Mouse (Mus musculus): ENCODE results near the gene Heatr3. TPM values are rescaled to one million over a fixed set of nuclear protein-coding genes. Genes with fewer than 3 reads are reported as not detected.

Heatr3 gene
- 42.0 and 47.0 TPM in 2 replicates for polyA plus RNA-seq (2016; fragmentation: Nextera tagmentation; extraction: Ambion mirVana)

- Histone ChIP-seq H3K36me3 (peaks cover 74% of the 10 kb centered on the region), H3K4me3 (peak within 1 kb of the TSS; percentile 89), H3K9me3 (no peaks in the 10 kb centered on the region), H3K4me1 (replicated peaks) (peaks cover 18% of the 10 kb centered on the region), H3K27me3 (ENCODE audit: insufficient read depth, poor library complexity, severe bottlenecking) (no peaks in the 10 kb centered on the region), H3K27ac (peak within 1 kb of the TSS; percentile 90)
- under 1% methylated on average over 79 of the region's 79 CpGs for WGBS
- peak; percentile 96 for DNase-seq (ENCODE audit: low spot score)
These were observed at the start of gene Heatr3 for GRCm38 (mm10) chr8:88137748-88138484. Gene Heatr3, plus strand, starts transcription at chr8:88137855.

GRCm38 (mm10) chr8:88088006-88088405 is 49.6 kb upstream of the Heatr3 start:
- Histone ChIP-seq H3K4me3 (no peak overlapping the region), H3K36me3 (no peaks in the 10 kb centered on the region), H3K27ac (no peak overlapping the region), H3K27me3 (ENCODE audit: insufficient read depth, poor library complexity, severe bottlenecking) (no peaks in the 10 kb centered on the region), H3K9me3 (no peaks in the 10 kb centered on the region), H3K4me1 (replicated peaks) (no peaks in the 10 kb centered on the region)
- no peak for DNase-seq (ENCODE audit: low spot score)

GRCm38 (mm10) chr8:88091661-88092060 is 46.0 kb upstream of the Heatr3 start:
- Histone ChIP-seq H3K36me3 (no peaks in the 10 kb centered on the region), H3K4me3 (no peak overlapping the region), H3K9me3 (no peaks in the 10 kb centered on the region), H3K27ac (no peak overlapping the region), H3K4me1 (replicated peaks) (no peaks in the 10 kb centered on the region), H3K27me3 (ENCODE audit: insufficient read depth, poor library complexity, severe bottlenecking) (no peaks in the 10 kb centered on the region)
- DNase-seq (ENCODE audit: low spot score): no peak
- 89% methylated on average over 2 of the region's 2 CpGs for WGBS

GRCm38 (mm10) chr8:88093367-88093766 is 44.3 kb upstream of the Heatr3 start:
- Histone ChIP-seq H3K27me3 (ENCODE audit: insufficient read depth, poor library complexity, severe bottlenecking) (no peaks in the 10 kb centered on the region), H3K4me1 (replicated peaks) (no peaks in the 10 kb centered on the region), H3K36me3 (no peaks in the 10 kb centered on the region), H3K4me3 (no peak overlapping the region), H3K27ac (no peak overlapping the region), H3K9me3 (no peaks in the 10 kb centered on the region)
- peak; percentile 7 for DNase-seq (ENCODE audit: low spot score)
- WGBS: 67% methylated on average over 4 of the region's 4 CpGs

- Histone ChIP-seq H3K9me3 (no peaks in the 10 kb centered on the region), H3K4me3 (no peak overlapping the region), H3K27ac (no peak overlapping the region), H3K4me1 (replicated peaks) (no peaks in the 10 kb centered on the region), H3K27me3 (ENCODE audit: insufficient read depth, poor library complexity, severe bottlenecking) (no peaks in the 10 kb centered on the region), H3K36me3 (no peaks in the 10 kb centered on the region)
- 83% methylated on average over 4 of the region's 4 CpGs for WGBS
- no peak for DNase-seq (ENCODE audit: low spot score)
These were observed 38.8 kb upstream of the Heatr3 start for GRCm38 (mm10) chr8:88098856-88099255.

- 2% methylated on average over 1 of the region's 1 CpGs for WGBS
- no peaks in the 10 kb centered on the region for H3K4me1 ChIP-seq (replicated peaks)
- no peaks in the 10 kb centered on the region for H3K9me3 ChIP-seq
- H3K36me3 ChIP-seq: no peaks in the 10 kb centered on the region
- H3K4me3 ChIP-seq: no peak overlapping the region
- DNase-seq (ENCODE audit: low spot score): peak; percentile 58
- no peak overlapping the region for H3K27ac ChIP-seq
- no peaks in the 10 kb centered on the region for H3K27me3 ChIP-seq (ENCODE audit: insufficient read depth, poor library complexity, severe bottlenecking)
These were observed 38.1 kb upstream of the Heatr3 start for GRCm38 (mm10) chr8:88099526-88099925.

GRCm38 (mm10) chr8:88109241-88109640 is 28.4 kb upstream of the Heatr3 start:
- no peak overlapping the region for H3K27ac ChIP-seq
- WGBS: 92% methylated on average over 4 of the region's 4 CpGs
- H3K9me3 ChIP-seq: no peaks in the 10 kb centered on the region
- H3K27me3 ChIP-seq (ENCODE audit: insufficient read depth, poor library complexity, severe bottlenecking): no peaks in the 10 kb centered on the region
- H3K4me3 ChIP-seq: no peak overlapping the region
- no peaks in the 10 kb centered on the region for H3K4me1 ChIP-seq (replicated peaks)
- no peak for DNase-seq (ENCODE audit: low spot score)
- no peaks in the 10 kb centered on the region for H3K36me3 ChIP-seq

- H3K27ac ChIP-seq: peak within 1 kb of the TSS; percentile 96
These were observed 19.1 kb upstream of the Heatr3 start, which contains the start of gene Cnep1r1 for GRCm38 (mm10) chr8:88118456-88119036. Gene Cnep1r1, plus strand, starts transcription at chr8:88118769.

GRCm38 (mm10) chr8:88119076-88119475 is 18.6 kb upstream of the Heatr3 start:
- peak overlapping the region; percentile 96 for H3K27ac ChIP-seq
- H3K36me3 ChIP-seq: peaks cover 37% of the 10 kb centered on the region
- no peak for DNase-seq (ENCODE audit: low spot score)
- H3K4me1 ChIP-seq (replicated peaks): peaks cover 10% of the 10 kb centered on the region
- peak overlapping the region; percentile 98 for H3K4me3 ChIP-seq
- 2% methylated on average over 11 of the region's 11 CpGs for WGBS
- no peaks in the 10 kb centered on the region for H3K9me3 ChIP-seq
- no peaks in the 10 kb centered on the region for H3K27me3 ChIP-seq (ENCODE audit: insufficient read depth, poor library complexity, severe bottlenecking)

More at GRCm38 (mm10) chr8:88118456-88119036, 19.1 kb upstream of the Heatr3 start, which contains the start of gene Cnep1r1:
- DNase-seq (ENCODE audit: low spot score): peak; percentile 93
- no peaks in the 10 kb centered on the region for H3K9me3 ChIP-seq
- no peaks in the 10 kb centered on the region for H3K27me3 ChIP-seq (ENCODE audit: insufficient read depth, poor library complexity, severe bottlenecking)
- H3K4me1 ChIP-seq (replicated peaks): peaks cover 10% of the 10 kb centered on the region
- under 1% methylated on average over 48 of the region's 49 CpGs for WGBS
- H3K4me3 ChIP-seq: peak within 1 kb of the TSS; percentile 98
- H3K36me3 ChIP-seq: peaks cover 33% of the 10 kb centered on the region

- Histone ChIP-seq H3K36me3 (peaks cover 92% of the 10 kb centered on the region), H3K4me3 (no peak overlapping the region), H3K27ac (no peak overlapping the region), H3K9me3 (no peaks in the 10 kb centered on the region), H3K4me1 (replicated peaks) (0 out of 2 replicates have a peak, but pooled peaks cover 3% of the 10 kb centered on the region), H3K27me3 (ENCODE audit: insufficient read depth, poor library complexity, severe bottlenecking) (no peaks in the 10 kb centered on the region)
- DNase-seq (ENCODE audit: low spot score): no peak
- 94% methylated on average over 2 of the region's 2 CpGs for WGBS
These were observed 12.8 kb upstream of the Heatr3 start for GRCm38 (mm10) chr8:88124850-88125249.

GRCm38 (mm10) chr8:88129397-88129796 is 8.3 kb upstream of the Heatr3 start:
- H3K4me3 ChIP-seq: no peak overlapping the region
- no peak for DNase-seq (ENCODE audit: low spot score)
- H3K27ac ChIP-seq: no peak overlapping the region
- H3K9me3 ChIP-seq: no peaks in the 10 kb centered on the region
- 96% methylated on average over 4 of the region's 4 CpGs for WGBS
- no peaks in the 10 kb centered on the region for H3K4me1 ChIP-seq (replicated peaks)
- no peaks in the 10 kb centered on the region for H3K27me3 ChIP-seq (ENCODE audit: insufficient read depth, poor library complexity, severe bottlenecking)
- H3K36me3 ChIP-seq: peaks cover 96% of the 10 kb centered on the region

GRCm38 (mm10) chr8:88130754-88131317 is 6.8 kb upstream of the Heatr3 start:
- Histone ChIP-seq H3K4me1 (replicated peaks) (no peaks in the 10 kb centered on the region), H3K9me3 (no peaks in the 10 kb centered on the region), H3K4me3 (no peak overlapping the region), H3K27me3 (ENCODE audit: insufficient read depth, poor library complexity, severe bottlenecking) (no peaks in the 10 kb centered on the region), H3K36me3 (peaks cover 95% of the 10 kb centered on the region), H3K27ac (no peak overlapping the region)
- no peak for DNase-seq (ENCODE audit: low spot score)
- 69% methylated on average over 7 of the region's 7 CpGs for WGBS

GRCm38 (mm10) chr8:88139256-88139655 is 1.6 kb downstream of the Heatr3 start:
- H3K4me1 ChIP-seq (replicated peaks): peaks cover 18% of the 10 kb centered on the region
- H3K36me3 ChIP-seq: peaks cover 72% of the 10 kb centered on the region
- peak overlapping the region; percentile 89; the same call in 1 of the 2 replicates for H3K4me3 ChIP-seq
- no peaks in the 10 kb centered on the region for H3K9me3 ChIP-seq
- WGBS: 93% methylated on average over 3 of the region's 3 CpGs
- DNase-seq (ENCODE audit: low spot score): no peak
- H3K27me3 ChIP-seq (ENCODE audit: insufficient read depth, poor library complexity, severe bottlenecking): no peaks in the 10 kb centered on the region
- no peak overlapping the region for H3K27ac ChIP-seq

All from hindbrain, embryonic 10.5 days (tissue).